Mouse (Mus musculus): Measurements from ENCODE around the gene Ppp5c. TPM values are rescaled to one million over a fixed set of nuclear protein-coding genes. Genes with fewer than 3 reads are reported as not detected.

Gene Ppp5c
- polyA plus RNA-seq, 1 experiment from 2014 or later, result 45.0 TPM

GRCm38 (mm10) chr7:17023701-17024100, 4.0 kb downstream of the Ppp5c start:
- no peak overlapping the region; the same call in 1 of the 2 replicates for H3K4me2 ChIP-seq (replicated peaks; ENCODE audit: low read depth)
- H3K4me3 ChIP-seq (ENCODE audit: low read depth, low read length), result no peak overlapping the region
- peaks cover 20% of the 10 kb centered on the region for H3K4me1 ChIP-seq (replicated peaks; ENCODE audit: control insufficient read depth, insufficient read depth, low read length)
- H3K27me3 ChIP-seq (replicated peaks; ENCODE audit: control insufficient read depth, insufficient read depth, low read length), result no peaks in the 10 kb centered on the region
- no peak overlapping the region for H3K9ac ChIP-seq (ENCODE audit: low read depth, low read length)
- H3K9me3 ChIP-seq (ENCODE audit: control insufficient read depth), result no peaks in the 10 kb centered on the region
- ATAC-seq, result no peak
- no peak for TF ChIP-seq CTCF (IDR thresholded peaks at IDR 0.05; ENCODE audit: low read depth)
- WGBS, result 64% methylated on average over 4 of the region's 4 CpGs
- peak overlapping the region; percentile 31; the same call in 1 of the 2 replicates for H3K27ac ChIP-seq (ENCODE audit: low read depth, low read length)
- peaks cover 38% of the 10 kb centered on the region for H3K36me3 ChIP-seq (ENCODE audit: control insufficient read depth, insufficient read depth)

- 95% methylated on average over 15 of the region's 15 CpGs for WGBS
- Histone ChIP-seq H3K4me1 (replicated peaks; ENCODE audit: control insufficient read depth, insufficient read depth, low read length) (peaks cover 20% of the 10 kb centered on the region), H3K9me3 (ENCODE audit: control insufficient read depth) (no peaks in the 10 kb centered on the region), H3K4me3 (ENCODE audit: low read depth, low read length) (no peak overlapping the region), H3K27ac (ENCODE audit: low read depth, low read length) (no peak overlapping the region), H3K4me2 (replicated peaks; ENCODE audit: low read depth) (no peak overlapping the region), H3K9ac (ENCODE audit: low read depth, low read length) (no peak overlapping the region), H3K27me3 (replicated peaks; ENCODE audit: control insufficient read depth, insufficient read depth, low read length) (no peaks in the 10 kb centered on the region), H3K36me3 (ENCODE audit: control insufficient read depth, insufficient read depth) (peaks cover 38% of the 10 kb centered on the region)
- TF ChIP-seq CTCF (IDR thresholded peaks at IDR 0.05; ENCODE audit: low read depth), result no peak
- no peak for ATAC-seq
Measured at GRCm38 (mm10) chr7:17022176-17022575, 5.5 kb downstream of the Ppp5c start.

GRCm38 (mm10) chr7:17019426-17020166, 8.1 kb downstream of the Ppp5c start:
- Histone ChIP-seq H3K9ac (ENCODE audit: low read depth, low read length) (no peak overlapping the region), H3K36me3 (ENCODE audit: control insufficient read depth, insufficient read depth) (peaks cover 58% of the 10 kb centered on the region), H3K9me3 (ENCODE audit: control insufficient read depth) (no peaks in the 10 kb centered on the region), H3K4me2 (replicated peaks; ENCODE audit: low read depth) (no peak overlapping the region), H3K27ac (ENCODE audit: low read depth, low read length) (no peak overlapping the region), H3K4me3 (ENCODE audit: low read depth, low read length) (no peak overlapping the region), H3K27me3 (replicated peaks; ENCODE audit: control insufficient read depth, insufficient read depth, low read length) (no peaks in the 10 kb centered on the region), H3K4me1 (replicated peaks; ENCODE audit: control insufficient read depth, insufficient read depth, low read length) (peaks cover 16% of the 10 kb centered on the region; the same call in 1 of the 2 replicates)
- TF ChIP-seq CTCF (IDR thresholded peaks at IDR 0.05; ENCODE audit: low read depth), result no peak
- 76% methylated on average over 7 of the region's 7 CpGs for WGBS
- no peak for ATAC-seq

- ATAC-seq, result no peak
- no peak overlapping the region for H3K9ac ChIP-seq (ENCODE audit: low read depth, low read length)
- WGBS, result 68% methylated on average over 2 of the region's 2 CpGs
- no peak for TF ChIP-seq CTCF (IDR thresholded peaks at IDR 0.05; ENCODE audit: low read depth)
- no peak overlapping the region for H3K4me2 ChIP-seq (replicated peaks; ENCODE audit: low read depth)
- no peaks in the 10 kb centered on the region for H3K27me3 ChIP-seq (replicated peaks; ENCODE audit: control insufficient read depth, insufficient read depth, low read length)
- peaks cover 69% of the 10 kb centered on the region for H3K36me3 ChIP-seq (ENCODE audit: control insufficient read depth, insufficient read depth)
- H3K9me3 ChIP-seq (ENCODE audit: control insufficient read depth), result no peaks in the 10 kb centered on the region
- H3K4me3 ChIP-seq (ENCODE audit: low read depth, low read length), result no peak overlapping the region
- H3K4me1 ChIP-seq (replicated peaks; ENCODE audit: control insufficient read depth, insufficient read depth, low read length), result 0 out of 2 replicates have a peak, but pooled peaks cover 8% of the 10 kb centered on the region
- H3K27ac ChIP-seq (ENCODE audit: low read depth, low read length), result peak overlapping the region; percentile 66; the same call in 1 of the 2 replicates
Measured at GRCm38 (mm10) chr7:17017921-17018320, 9.8 kb downstream of the Ppp5c start.

- peaks cover 69% of the 10 kb centered on the region for H3K36me3 ChIP-seq (ENCODE audit: control insufficient read depth, insufficient read depth)
- peak overlapping the region; percentile 66 for H3K27ac ChIP-seq (ENCODE audit: low read depth, low read length)
- ATAC-seq, result peak; percentile 97
- WGBS, result 18% methylated on average over 1 of the region's 1 CpGs
- TF ChIP-seq CTCF (IDR thresholded peaks at IDR 0.05; ENCODE audit: low read depth), result no peak
- H3K4me1 ChIP-seq (replicated peaks; ENCODE audit: control insufficient read depth, insufficient read depth, low read length), result 0 out of 2 replicates have a peak, but pooled peaks cover 8% of the 10 kb centered on the region
- H3K4me2 ChIP-seq (replicated peaks; ENCODE audit: low read depth), result no peak overlapping the region
- H3K27me3 ChIP-seq (replicated peaks; ENCODE audit: control insufficient read depth, insufficient read depth, low read length), result no peaks in the 10 kb centered on the region
- no peak overlapping the region for H3K4me3 ChIP-seq (ENCODE audit: low read depth, low read length)
- no peaks in the 10 kb centered on the region for H3K9me3 ChIP-seq (ENCODE audit: control insufficient read depth)
- no peak overlapping the region for H3K9ac ChIP-seq (ENCODE audit: low read depth, low read length)
Measured at GRCm38 (mm10) chr7:17017036-17017435, 10.7 kb downstream of the Ppp5c start.

GRCm38 (mm10) chr7:17015381-17015780, 12.3 kb downstream of the Ppp5c start:
- ATAC-seq, result peak; percentile 3; the same call in 1 of the 2 replicates
- peaks cover 66% of the 10 kb centered on the region for H3K36me3 ChIP-seq (ENCODE audit: control insufficient read depth, insufficient read depth)

More at GRCm38 (mm10) chr7:17015381-17015780, 12.3 kb downstream of the Ppp5c start:
- Histone ChIP-seq H3K9ac (ENCODE audit: low read depth, low read length) (no peak overlapping the region), H3K4me1 (replicated peaks; ENCODE audit: control insufficient read depth, insufficient read depth, low read length) (0 out of 2 replicates have a peak, but pooled peaks cover 8% of the 10 kb centered on the region), H3K9me3 (ENCODE audit: control insufficient read depth) (no peaks in the 10 kb centered on the region), H3K27ac (ENCODE audit: low read depth, low read length) (no peak overlapping the region; the same call in 1 of the 2 replicates), H3K27me3 (replicated peaks; ENCODE audit: control insufficient read depth, insufficient read depth, low read length) (no peaks in the 10 kb centered on the region), H3K4me2 (replicated peaks; ENCODE audit: low read depth) (no peak overlapping the region), H3K4me3 (ENCODE audit: low read depth, low read length) (no peak overlapping the region)
- TF ChIP-seq CTCF (IDR thresholded peaks at IDR 0.05; ENCODE audit: low read depth), result peak; percentile 47
- WGBS, result 81% methylated on average over 6 of the region's 6 CpGs

Data from intestine, postnatal 0 days (tissue).